Mouse (Mus musculus) c-Kit-positive CD71-positive TER-119-positive erythroid progenitor cells, embryonic 14.5 days (primary cell): Measurements from ENCODE around the gene Ajm1.

Source experiments
- DNase-seq: peaks from one replicate; pipeline ENCODE4 v3.0.0-alpha.2; 2013; ENCODE audit warnings: low spot score

The Ajm1 gene

DNA sequence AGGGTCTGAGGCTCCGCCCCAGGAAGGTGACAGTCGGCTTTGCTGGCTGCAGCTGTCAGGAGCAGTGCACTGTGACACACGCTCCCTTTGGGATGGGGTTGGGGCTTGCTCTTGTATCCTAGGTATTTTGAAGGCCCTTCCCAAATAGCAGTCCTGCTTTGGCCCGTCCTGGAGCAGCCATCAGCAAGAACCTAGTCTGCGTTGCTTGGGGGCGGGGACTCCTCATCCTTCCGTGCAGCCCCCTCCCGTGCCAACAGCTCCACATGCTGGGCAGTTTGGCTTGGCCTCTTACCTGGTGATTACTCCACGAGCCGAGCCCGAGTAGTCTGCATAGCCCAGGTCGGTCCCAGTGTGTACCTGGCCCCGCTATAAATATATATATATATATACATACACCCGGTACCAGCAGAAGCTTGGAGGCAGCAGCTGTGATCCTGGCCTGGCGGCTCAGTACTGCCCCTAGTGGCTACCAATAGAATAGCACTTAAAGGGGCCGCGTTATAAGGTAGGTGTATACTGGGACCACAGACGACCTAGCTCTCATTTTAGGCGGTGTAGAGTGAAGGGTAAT, at the start of gene Ajm1:
Ajm1 (minus strand) TSS at position 464 of the 571 bp plus-strand sequence.
- peak; percentile 69 for DNase-seq

DNA sequence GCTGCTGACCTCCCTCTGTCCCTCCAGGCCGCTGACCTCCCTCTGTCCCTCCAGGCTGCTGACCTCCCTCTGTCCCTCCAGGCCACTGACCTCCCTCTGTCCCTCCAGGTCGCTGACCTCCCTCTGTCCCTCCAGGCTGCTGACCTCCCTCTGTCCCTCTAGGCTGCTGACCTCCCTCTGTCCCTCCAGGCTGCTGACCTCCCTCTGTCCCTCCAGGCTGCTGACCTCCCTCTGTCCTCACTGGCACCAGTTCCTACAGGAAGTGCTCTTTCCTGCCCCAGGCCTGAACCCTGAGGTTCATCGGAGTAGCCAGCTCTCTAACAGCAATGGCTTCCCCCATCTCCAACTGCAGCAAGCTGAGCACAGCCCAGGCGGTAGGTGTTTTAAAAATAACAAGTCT, 47.2 kb upstream of the Ajm1 start:
- no peak for DNase-seq

DNA sequence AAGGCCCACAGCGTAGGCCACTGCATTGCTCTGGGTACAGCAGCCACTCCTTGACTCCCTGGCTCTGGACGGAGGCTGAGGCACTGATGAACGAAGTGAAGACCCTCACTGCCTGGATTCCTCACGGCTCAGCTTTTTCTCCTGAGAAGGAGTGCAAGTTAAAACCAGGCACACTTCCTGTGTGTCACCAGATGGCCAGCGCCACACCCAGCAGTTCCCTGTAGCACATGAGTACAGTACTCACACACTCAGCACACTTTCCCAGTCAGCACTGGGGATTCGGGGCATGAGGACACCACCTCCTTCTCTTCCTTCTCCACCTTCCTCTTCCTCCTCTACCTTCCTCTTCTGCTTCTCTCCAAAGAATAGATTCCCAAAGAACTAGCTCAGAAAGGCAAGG, 46.3 kb upstream of the Ajm1 start, which contains the start of gene Fcna:
Fcna (minus strand) TSS at position 220 of the 400 bp plus-strand sequence.
- no peak for DNase-seq

DNA sequence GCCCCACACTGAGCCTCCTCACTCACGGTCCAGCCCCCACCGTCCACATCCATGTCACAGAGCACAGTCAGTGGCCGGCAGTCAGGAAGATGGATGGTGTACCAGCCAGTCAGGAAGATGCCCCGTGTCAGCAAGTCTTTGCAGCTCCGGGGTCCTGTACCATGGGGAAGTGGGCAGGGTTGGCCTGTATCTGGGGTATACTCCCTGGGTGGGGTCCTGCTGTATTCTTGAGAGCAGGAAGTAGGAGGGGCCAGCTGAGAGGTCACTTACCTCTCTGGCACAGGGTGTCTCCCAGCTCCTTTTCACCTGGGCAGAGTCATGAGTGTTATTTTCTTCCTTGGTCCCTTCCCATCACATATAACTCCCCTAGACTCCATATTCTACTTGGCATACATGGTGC, 44.4 kb upstream of the Ajm1 start:
- DNase-seq = no peak

DNA sequence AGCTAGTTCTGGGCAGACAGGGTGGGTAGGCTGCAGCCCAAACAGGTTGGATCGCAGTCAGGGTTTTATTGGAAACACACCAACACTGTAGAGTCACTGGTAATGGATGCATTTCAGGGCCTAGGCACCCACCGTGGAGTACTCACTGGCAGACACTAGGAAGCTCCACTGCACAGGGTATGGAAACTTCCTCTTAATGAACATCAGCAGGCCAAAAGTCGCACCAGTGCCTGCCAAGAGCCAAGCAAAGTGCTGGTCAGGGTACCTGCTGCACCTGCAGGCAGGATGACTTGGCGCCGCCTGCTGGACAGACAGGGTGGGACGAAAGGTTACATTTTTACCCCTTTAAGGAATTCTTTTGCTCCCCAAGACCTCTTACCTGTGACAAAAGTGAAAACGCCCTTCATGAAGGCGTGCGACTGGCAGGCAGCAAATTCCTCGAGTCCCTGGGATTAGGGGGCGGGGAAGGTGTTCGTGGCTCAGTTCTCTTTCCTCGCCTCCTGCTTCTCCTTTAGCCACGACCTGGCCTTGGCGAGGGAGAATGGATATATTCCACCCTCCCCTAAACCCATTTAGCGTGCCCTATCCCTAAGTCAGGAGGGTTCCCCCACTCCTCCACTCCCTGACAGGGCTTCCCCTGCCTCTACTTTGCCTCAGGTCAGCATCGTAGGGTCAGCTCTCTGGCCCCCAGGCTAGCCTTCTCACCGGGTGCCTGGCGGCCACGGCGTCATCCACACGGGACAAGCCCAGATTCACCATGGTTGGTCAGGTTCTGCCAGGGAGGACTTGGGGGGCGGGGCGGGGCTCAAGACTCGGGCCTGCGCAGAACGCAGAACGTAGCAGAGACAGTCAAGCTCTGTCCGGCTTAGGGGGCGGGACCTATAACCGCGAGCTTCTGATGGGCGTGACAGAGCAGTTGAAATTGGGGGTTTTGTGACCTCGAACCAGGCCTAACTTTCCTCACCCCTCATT, 40.0 kb upstream of the Ajm1 start, which contains the start of gene Tmem141:
Tmem141 (minus strand) TSS at position 777 of the 972 bp plus-strand sequence.
- DNase-seq = peak; percentile 56

DNA sequence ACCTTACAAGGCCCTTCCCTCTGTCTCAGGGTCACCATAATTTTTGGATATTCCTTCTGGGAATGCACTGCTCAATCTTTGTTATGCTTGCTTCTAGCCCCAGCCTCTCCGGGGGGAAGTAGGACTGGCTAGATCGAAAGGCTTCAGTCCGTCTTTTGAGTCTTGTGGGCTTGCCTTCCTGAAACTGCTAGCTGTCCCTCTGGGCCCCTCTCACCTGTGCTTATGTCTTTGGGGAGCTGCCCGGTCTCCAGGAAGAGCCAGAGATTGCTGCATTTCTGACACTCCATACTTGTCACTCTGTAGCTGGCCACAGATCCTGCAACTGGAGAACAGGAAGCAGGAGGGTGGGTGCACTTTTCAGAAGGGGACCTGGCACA, 39.3 kb upstream of the Ajm1 start:
- no peak for DNase-seq

DNA sequence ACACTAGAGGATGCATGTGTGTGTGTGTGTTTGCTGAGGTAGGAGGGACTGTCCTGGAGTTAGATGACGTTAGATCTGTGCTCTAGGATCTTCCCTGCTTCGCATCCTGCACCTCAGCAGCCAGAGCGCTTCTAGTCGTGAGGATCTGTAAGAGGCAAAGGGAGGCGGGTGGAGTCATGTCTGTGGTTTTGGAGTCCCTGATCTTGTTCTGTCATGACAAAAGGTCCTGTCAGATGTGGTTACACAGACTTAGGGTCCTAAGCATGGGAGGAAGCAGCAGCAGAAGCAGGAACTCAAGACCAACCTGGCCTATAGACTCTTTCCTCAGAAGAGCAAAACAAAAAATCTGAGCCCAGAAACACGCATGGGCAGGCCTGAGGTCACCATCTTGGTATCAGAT, 38.8 kb upstream of the Ajm1 start:
- no peak for DNase-seq

DNA sequence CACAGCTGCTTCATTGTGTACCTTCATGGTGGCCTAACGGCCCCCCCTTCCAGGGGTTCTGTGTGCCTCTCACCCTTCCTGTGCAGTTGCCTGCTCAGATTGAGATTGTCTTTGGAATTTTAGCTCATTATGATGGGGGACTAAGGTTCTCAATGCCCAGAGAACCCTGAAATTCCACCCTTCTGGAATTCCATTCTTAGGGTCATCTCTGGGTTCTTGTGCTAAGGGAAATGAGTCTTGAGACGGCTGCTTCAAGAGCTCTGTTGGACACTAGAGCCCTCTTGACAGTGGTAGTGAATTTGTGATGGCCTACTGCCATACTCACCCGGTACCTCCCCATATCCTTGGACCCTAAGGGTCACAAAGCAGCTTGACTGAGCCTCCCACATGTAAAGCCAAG, 36.0 kb upstream of the Ajm1 start, which contains the start of gene Ccdc183:
Ccdc183 (minus strand) TSS at position 101 of the 400 bp plus-strand sequence.
- DNase-seq = no peak

DNA sequence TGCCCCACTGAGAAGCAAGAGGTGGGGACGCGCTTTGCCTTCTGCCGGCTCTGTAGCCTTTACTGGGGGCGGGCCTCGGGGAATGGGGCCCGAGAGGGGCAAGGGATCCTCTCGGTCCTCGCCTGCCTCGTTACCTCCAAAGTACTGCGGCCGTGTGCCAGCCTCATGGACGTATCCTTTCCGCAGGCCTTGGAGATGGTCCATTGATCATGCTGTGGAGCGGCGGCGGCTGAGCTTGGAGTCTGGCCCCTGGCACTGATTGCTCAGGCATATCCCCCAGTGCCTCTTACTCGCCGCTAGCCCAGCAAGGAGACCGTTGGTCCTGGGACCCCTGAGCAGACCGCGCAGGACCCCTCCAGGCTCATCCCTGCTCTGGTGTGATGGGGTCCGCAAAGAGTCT, 34.8 kb upstream of the Ajm1 start:
- no peak for DNase-seq

DNA sequence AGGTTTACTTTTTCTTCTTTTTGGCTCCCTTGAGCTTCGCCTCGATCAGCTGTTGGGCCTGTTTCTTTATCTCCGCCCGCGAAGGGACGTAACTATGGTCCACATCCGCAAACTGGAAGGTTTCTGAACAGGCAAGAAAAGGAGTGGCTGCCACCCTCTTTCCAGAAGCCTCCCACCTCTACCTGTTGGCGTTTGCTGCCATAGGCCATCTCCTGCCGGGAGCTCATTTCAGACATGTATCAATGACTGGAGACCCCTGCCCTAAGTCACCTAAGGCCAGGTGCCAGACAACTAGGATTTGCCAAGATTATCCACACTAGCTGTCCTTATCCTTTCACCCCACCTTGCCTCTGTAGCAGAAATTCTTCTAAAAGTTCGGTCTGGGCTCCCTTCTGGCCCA, 27.1 kb upstream of the Ajm1 start:
- no peak for DNase-seq

DNA sequence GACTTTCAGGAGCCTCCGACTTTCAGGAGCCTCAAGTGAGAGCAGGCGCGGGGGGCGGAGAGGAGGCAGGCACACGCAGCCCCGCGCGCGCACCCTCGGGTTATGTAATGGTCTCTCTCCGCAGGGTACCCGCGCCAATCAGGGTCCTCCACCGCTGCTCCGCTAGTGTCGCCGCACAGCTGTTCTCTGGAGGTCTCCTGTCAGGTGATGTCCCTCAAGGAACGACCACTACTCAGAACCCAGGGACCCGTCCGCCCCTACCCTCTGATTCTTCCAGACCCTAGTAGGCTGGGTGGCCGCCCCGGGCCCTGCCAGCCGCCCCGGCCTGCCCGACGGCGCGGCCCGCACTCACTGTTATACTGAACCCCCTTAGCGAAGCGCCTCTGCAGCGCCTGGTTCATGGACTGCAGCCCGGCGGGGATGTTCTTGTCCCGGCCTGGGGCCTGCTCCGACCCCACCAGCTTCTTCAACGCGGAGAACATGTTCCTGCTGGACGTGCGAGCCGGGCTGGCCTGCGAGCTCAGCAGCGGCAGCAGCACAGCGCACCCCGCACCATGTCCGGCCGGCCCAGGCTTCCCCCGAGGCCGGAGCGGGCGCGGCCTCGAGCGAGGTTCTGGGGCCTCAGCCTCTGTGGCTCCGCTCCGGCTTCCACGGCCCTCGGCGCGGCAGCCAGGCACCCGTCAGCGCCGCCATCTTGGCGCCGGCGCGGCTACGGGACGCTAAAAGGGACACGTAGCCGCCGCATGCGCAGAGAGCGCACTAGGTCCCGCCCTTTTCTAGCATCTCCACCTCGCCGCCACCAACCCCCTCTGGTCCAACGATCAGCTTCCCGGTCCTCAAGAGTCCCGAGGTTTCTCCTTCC, 26.4 kb upstream of the Ajm1 start, which contains the start of gene Rabl6:
Rabl6 (minus strand) TSS at position 761 of the 862 bp plus-strand sequence.
- DNase-seq = peak; percentile 82

DNA sequence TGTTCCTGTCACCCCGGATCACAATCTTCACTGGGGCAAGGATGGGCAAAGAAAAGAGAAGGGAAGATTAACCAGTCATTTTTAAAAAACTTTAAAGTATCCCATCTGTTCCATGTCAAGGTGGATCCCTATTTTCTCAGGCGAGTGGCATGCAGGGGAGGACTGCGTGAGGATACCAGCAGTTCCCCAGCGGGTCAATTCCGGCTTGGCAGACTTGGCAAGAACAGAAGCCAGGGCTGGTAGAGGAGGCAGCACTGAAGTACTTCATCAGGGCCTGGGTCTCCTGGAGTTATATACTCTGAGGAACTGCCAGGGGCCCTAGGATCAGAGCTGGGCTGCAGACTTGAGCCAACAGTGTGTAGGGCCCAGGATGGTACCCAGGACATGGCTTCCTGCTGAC, 21.0 kb upstream of the Ajm1 start:
- DNase-seq = no peak

DNA sequence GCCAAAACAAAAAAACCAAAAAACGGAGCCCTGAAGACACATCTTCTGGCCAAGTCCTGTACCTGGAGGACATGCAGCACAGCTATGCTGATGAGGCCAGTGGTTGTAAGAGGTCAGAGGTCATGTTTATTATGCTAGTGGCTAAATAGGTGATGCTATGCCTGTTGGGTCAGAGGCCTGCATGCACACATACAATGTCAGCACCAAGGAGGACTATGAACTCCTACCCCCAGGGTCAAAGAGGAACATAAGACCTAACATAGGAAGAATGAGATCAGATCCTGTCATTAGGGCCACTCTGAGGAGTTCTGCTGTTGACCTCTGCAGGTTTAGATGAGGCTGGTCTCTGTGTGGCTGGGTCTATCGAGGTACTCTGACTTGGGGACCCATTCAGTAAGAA, 18.5 kb upstream of the Ajm1 start:
- DNase-seq = no peak

DNA sequence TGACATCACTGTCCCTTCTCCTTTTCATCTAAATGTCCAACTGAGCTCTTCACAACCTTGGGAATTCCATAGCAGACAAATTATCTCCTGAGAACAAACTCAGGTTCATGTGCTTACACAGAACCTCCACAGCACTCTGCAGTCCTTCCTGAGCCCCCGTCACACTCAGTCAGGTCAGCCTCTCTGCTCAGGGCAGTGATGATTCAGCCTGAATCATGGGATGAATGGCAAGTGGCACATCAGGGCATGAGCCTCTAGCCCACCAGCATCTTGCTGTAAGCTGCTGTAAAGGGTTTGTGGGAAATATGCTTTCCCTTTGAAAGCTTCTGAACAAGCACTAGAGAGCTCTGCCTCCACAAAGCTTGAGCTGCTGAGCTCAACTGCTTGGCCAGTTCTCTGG, 17.2 kb upstream of the Ajm1 start:
- no peak for DNase-seq

DNA sequence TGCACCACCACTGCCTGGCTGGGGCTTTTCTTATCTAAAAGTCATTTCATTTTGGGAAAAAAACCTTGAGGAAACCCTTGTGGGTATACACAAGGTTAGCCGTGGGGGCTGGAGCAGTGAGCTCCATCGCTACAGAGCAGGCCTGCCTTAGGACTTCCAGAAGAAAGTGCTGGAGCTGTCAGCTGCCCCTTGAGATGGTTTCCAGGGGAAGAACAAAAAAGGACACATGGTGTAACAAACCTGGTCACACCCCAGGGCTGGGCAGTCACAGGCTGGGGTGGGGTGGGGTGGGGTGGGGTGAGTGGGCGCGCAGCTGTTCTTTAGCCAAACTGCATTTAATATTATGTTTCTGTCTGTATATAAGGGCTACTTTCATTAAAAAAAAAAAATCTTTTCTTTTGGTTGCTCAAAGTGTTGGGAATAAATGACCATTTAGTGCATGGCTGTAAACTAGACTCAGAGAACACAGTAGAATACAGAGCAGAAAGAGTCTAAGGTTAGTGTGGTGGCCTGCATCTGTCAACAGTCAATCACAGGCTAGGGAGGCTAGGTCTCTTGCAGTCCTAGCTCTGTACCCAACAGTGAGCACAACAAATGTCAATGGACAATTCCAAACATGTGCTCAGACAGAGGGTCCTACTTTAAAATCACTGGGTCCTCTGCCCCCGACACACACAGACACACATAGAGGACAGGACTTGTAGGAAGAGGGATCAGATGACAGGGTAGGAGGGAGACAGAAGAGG, 15.4 kb upstream of the Ajm1 start:
- DNase-seq = no peak

DNA sequence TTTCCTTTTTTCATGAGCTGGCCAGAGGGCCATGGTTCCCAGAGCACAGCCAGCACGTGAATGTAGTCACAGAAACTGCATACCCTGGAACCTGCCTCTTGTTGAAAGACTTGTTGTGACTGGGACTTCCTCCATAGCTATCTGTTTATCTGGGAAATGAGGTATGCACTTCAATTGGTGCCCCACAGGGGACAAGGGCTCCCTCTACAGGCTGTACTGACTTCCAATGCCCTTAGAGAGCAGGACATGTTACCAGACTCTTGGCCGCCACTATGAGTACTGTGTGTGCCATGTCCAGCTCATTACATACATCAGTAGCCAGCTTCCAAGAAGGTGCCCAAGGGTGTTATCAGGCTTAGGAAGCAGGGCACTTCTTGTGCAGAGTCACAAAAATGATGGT, 10.3 kb upstream of the Ajm1 start:
- peak; percentile 41 for DNase-seq

DNA sequence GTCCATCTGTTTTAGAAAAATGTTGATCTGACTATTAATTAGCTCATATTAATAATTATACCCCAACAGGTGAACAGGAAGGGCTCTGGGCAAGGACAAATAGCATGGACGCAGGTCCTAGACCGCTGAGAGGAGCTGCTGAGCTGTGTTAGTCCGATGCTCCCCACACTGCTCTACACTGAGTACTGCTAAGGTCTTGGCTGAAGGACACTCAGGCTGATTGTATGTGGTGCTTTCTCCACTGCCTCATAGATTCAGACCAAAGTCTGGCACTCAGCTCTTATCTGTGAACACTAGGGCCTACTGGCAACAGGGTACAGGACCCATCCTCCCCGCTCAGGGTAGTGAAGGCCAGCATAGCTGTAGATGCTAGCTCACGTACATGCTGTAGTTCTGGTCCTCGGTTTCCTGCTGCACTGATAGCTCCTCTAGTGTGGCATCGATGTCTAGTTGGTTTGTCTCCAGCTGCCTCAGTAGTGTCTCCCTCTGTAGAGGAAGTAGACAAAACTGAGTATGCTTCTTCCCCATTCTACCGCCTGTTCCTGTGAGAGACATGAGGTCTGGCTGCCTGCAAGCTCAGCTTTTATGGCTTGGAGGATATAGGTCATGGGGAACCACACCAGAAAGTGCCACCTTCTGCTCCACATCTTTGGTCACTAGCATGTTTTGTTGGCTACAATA, 6.8 kb upstream of the Ajm1 start:
- no peak for DNase-seq

DNA sequence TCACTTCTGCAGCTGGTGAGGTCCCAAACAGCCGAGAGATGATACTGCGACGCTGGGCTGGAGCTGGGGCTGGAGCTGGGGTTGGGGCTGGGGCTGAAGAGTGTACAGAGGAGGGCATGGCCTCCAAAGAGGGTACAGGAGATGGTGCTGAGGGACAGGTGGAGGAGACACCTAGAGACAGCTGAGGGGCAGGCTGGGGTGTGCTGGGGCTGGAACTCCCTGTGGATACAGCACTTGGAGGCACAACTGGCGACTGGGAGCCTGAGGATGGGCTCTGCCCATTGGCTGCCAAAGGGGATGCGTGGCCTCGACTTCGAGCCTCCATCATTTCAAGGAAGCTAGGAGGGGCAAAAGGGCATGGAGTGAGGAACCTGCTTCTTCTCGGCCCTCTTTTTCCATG, 5.7 kb upstream of the Ajm1 start:
- no peak for DNase-seq

DNA sequence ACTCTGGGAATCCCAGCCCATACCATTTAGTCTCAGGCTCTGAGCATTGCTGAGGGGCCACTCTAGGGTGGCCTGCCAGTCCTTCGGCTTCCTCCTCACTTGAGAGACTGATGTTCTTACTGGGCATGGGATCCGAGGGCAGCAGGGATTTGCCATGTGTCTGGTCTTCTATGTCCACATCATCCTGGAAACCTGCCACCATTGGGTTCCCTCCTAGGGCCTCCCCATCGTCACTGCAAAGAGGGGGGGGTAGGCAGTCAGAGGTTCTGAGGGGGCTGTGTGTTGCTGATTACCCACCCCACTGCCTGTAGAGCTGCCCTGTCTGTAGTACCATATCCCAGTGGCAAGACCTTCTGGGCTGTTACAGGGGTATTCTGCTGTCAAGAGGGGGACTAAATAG, 4.0 kb upstream of the Ajm1 start:
- DNase-seq = no peak

DNA sequence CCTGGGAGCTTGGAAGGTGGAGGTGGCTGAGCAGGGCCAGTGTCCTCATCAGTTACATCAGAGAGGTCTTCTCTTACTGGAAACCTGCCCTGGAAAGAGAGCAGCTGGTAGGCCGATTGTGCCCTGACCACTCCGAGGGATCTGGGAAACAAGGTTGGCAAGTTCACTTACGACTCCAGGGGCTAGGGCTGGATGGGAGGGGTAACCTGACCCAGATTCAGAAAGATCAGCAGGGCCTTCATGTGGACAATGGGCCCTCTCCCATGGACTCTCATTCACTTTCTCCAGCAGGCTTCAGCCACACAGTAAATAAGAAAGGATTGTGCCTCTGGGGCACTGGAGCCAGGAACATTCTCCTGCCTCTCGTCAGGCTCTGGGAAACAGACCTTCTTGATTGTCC, 3.3 kb upstream of the Ajm1 start:
- no peak for DNase-seq

DNA sequence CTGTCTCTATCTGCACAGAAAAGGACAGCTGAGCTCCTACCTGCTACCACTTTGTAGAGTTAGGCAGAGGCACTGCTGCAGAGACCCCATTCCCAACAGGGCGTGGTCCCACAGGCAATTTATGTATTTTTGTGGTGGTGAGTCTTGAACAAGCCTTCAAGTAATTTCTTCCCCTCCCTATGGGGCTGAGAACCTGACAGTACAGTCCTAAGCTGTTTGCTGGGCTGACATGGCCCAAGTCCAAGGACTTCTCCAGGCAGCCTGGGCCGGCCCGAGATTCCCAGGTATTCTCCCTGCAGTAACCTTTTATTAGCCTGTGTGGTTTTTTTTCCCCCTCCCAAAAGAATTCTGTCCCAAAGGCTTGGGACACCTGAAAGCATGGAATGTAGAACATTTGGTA, 2.6 kb upstream of the Ajm1 start:
- DNase-seq = no peak
